Mouse (Mus musculus) regulatory T cell (primary cell): ENCODE results near the gene Cebpb.
"Not testable (repeated sequence)": the region's sequence is repeated elsewhere in the genome, so short reads cannot be mapped to it uniquely, and the experiment has no call there.

Experiments
- in situ Hi-C: fragments of 300-600 bp; cut with MboI, MseI; formaldehyde crosslinking; loops from one replicate; pipeline ENCODE4 v1.15.1; 2025; ENCODE audit warnings: high pct_unique_total_duplicates

The Cebpb gene

GRCm38 (mm10) chr2:167688498-167689451, at the start of gene Cebpb:
Gene Cebpb, plus strand, starts transcription at chr2:167688915.
- in situ Hi-C loops, result loop anchor here (5.0 kb wide), 1 partner anchor 209 kb away; no protein-coding TSS in a partner anchor

GRCm38 (mm10) chr2:167640279-167640678, 48.4 kb upstream of the Cebpb start:
- in situ Hi-C loops, result no loop called here

GRCm38 (mm10) chr2:167641337-167641736, 47.4 kb upstream of the Cebpb start:
- in situ Hi-C loops, result no loop called here

GRCm38 (mm10) chr2:167642164-167642563, 46.6 kb upstream of the Cebpb start:
- in situ Hi-C loops, result no loop called here

GRCm38 (mm10) chr2:167643356-167644052, 45.2 kb upstream of the Cebpb start:
- in situ Hi-C loops, result not testable (repeated sequence)

- in situ Hi-C loops, result no loop called here
Observed at GRCm38 (mm10) chr2:167646411-167646810, 42.3 kb upstream of the Cebpb start.

- in situ Hi-C loops, result no loop called here
Observed at GRCm38 (mm10) chr2:167649290-167650032, 39.3 kb upstream of the Cebpb start.

- in situ Hi-C loops, result no loop called here
Observed at GRCm38 (mm10) chr2:167651622-167652021, 37.1 kb upstream of the Cebpb start.

- in situ Hi-C loops, result no loop called here
Observed at GRCm38 (mm10) chr2:167652694-167653093, 36.0 kb upstream of the Cebpb start.

- in situ Hi-C loops, result no loop called here
Observed at GRCm38 (mm10) chr2:167654911-167655600, 33.7 kb upstream of the Cebpb start.

- in situ Hi-C loops, result no loop called here
Observed at GRCm38 (mm10) chr2:167656629-167657478, 31.9 kb upstream of the Cebpb start.

- in situ Hi-C loops, result no loop called here
Observed at GRCm38 (mm10) chr2:167657973-167658372, 30.7 kb upstream of the Cebpb start.

- in situ Hi-C loops, result no loop called here
Observed at GRCm38 (mm10) chr2:167658712-167659111, 30.0 kb upstream of the Cebpb start.

- in situ Hi-C loops, result no loop called here
Observed at GRCm38 (mm10) chr2:167659177-167659846, 29.4 kb upstream of the Cebpb start.

- in situ Hi-C loops, result no loop called here
Observed at GRCm38 (mm10) chr2:167659847-167660610, 28.7 kb upstream of the Cebpb start.

- in situ Hi-C loops, result no loop called here
Observed at GRCm38 (mm10) chr2:167660611-167660971, 28.1 kb upstream of the Cebpb start.

- in situ Hi-C loops, result no loop called here
Observed at GRCm38 (mm10) chr2:167661270-167662203, 27.2 kb upstream of the Cebpb start, which contains the start of gene Gm20431. Gene Gm20431, minus strand, starts transcription at chr2:167661496.

- in situ Hi-C loops, result no loop called here
Observed at GRCm38 (mm10) chr2:167662713-167663112, 26.0 kb upstream of the Cebpb start.
